Mouse (Mus musculus): ENCODE measurements around the gene Ctrb1.

DNA sequence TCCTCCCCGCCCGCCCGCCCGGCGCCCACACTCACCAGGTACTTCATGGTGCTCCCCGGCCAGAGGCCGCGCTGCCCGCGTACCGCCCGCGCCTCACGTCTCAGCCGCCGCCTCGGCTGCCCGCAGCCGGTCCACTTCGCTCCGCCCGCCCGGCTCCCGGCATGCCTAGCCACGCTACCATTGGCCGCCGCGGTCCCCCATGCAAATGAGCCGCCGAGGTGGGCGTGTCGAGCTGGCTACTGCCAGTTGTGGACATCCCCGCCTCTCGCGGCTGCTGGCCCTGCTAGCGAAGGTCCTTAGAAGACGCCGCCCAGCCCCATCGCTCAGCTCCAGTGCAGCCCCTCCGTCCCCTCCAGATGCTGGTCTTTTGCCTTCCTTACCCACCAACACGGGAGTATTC lies 41.2 kb upstream of the Ctrb1 start:
- TF ChIP-seq POLR2A (IDR thresholded peaks at IDR 0.05; ENCODE audit: low read depth, low read length) (no peak), CTCF (conservative IDR thresholded peaks at IDR 0.05; ENCODE audit: insufficient read depth, insufficient read length, low read depth, low read length) (no peak)

Data from kidney, adult 2 months (tissue).